Mouse (Mus musculus) heart, embryonic 12.5 days (tissue): ENCODE data around the gene Trib3. TPM values are rescaled to one million over a fixed set of nuclear protein-coding genes. Genes with fewer than 3 reads are reported as not detected.

Experiments
- ATAC-seq: fragments of 200-750 bp; cut with Nextera tagmentation; 2 replicates; pipeline ENCODE4 v1.8.0; 2017; ENCODE audit warnings: moderate TSS enrichment, moderate library complexity; ENCODE audit not compliant: insufficient number of reproducible peaks, low FRiP score
- H3K27ac ChIP-seq: fragments of 300-500 bp; sonication (generic); 2 replicates; pipeline ENCODE4 v1.5.1; 2016; ENCODE audit warnings: mild to moderate bottlenecking, moderate library complexity; ENCODE audit not compliant: poor library complexity, severe bottlenecking
- H3K27me3 ChIP-seq: fragments of 300-500 bp; sonication (generic); replicated peaks from 2 replicates; pipeline ENCODE4 v1.6.1; 2016; ENCODE audit warnings: mild to moderate bottlenecking, moderate library complexity
- H3K36me3 ChIP-seq: fragments of 300-500 bp; sonication (generic); 2 replicates; pipeline ENCODE4 v1.6.1; 2016; ENCODE audit warnings: mild to moderate bottlenecking, moderate library complexity
- H3K4me1 ChIP-seq: fragments of 300-500 bp; sonication (generic); replicated peaks from 2 replicates; pipeline ENCODE4 v1.6.1; 2016; ENCODE audit warnings: mild to moderate bottlenecking
- H3K4me2 ChIP-seq: fragments of 300-500 bp; sonication (generic); 2 replicates; pipeline ENCODE4 v1.6.1; 2016; ENCODE audit warnings: mild to moderate bottlenecking, moderate library complexity
- H3K4me3 ChIP-seq: fragments of 300-500 bp; sonication (generic); 2 replicates; pipeline ENCODE4 v1.5.1; 2016; ENCODE audit warnings: mild to moderate bottlenecking
- H3K9ac ChIP-seq: fragments of 300-500 bp; sonication (generic); 2 replicates; pipeline ENCODE4 v1.6.1; 2016; ENCODE audit warnings: mild to moderate bottlenecking, moderate library complexity
- H3K9me3 ChIP-seq: fragments of 300-500 bp; sonication (generic); replicated peaks from 2 replicates; pipeline ENCODE4 v1.6.1; 2016; ENCODE audit warnings: mild to moderate bottlenecking, moderate library complexity
- WGBS: fragments of 180-500 bp; shearing (Covaris S2); methylation state at CpG from one replicate; pipeline ENCODE4 v1.1.7; 2016; 5-methylcytosine and 5-hydroxymethylcytosine counted together
- polyA plus RNA-seq: library from polyadenylated mRNA; unstranded; fragments of >200 nt; fragmentation: Nextera tagmentation; extraction: Ambion mirVana; gene quantifications from 2 replicates; pipeline ENCODE4 v1.2.1, GENCODE M21; 2016

Gene Trib3
- polyA plus RNA-seq, 1 experiment from 2014 or later = 10.1 TPM

DNA sequence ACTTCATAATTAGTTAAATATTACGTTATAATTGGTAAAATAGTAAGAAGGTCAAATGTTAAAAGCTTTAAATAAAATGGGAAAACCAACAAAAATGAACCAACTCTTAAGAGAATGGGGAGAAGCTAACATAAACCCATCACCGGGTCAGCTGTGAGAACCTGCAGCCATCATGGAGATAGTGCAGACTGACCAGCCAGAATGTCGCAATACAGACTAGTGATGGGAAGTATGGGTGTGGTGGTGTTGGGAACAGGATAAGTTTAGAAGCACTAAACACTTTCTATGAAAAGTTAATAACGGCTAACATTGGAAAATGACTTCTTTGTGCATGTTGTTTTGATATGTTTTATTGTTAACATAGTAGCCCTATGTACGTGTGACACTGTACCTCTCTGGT lies 56.3 kb downstream of the Trib3 start:
- Histone ChIP-seq H3K4me3 (no peak overlapping the region), H3K4me1 (0 out of 2 replicates have a peak, but pooled peaks cover 10% of the 10 kb centered on the region), H3K9ac (no peak overlapping the region), H3K9me3 (no peaks in the 10 kb centered on the region), H3K36me3 (peaks cover 51% of the 10 kb centered on the region), H3K4me2 (no peak overlapping the region), H3K27me3 (no peaks in the 10 kb centered on the region), H3K27ac (no peak overlapping the region)
- no peak for ATAC-seq
- WGBS = 89% methylated on average over 5 of the region's 5 CpGs

Other genes with a start within 250 kb of the Trib3 start
- gene Srxn1, start 238.5 kb downstream of the Trib3 start, polyA plus RNA-seq = 9.4 and 9.6 TPM in 2 replicates
- 4.1 and 4.7 TPM in 2 replicates for gene Tcf15, start 200.5 kb downstream of the Trib3 start, polyA plus RNA-seq
- 63.2 and 69.2 TPM in 2 replicates for gene Csnk2a1, start 117.2 kb downstream of the Trib3 start, polyA plus RNA-seq
- gene Tbc1d20, start 50.2 kb downstream of the Trib3 start, polyA plus RNA-seq = 33.6 and 37.5 TPM in 2 replicates
- gene Rbck1, start 11.4 kb downstream of the Trib3 start, polyA plus RNA-seq = 65.3 and 68.9 TPM in 2 replicates
- gene Nrsn2, start 32.6 kb upstream of the Trib3 start, polyA plus RNA-seq = 3.4 and 3.8 TPM in 2 replicates
- gene Sox12, start 54.0 kb upstream of the Trib3 start, polyA plus RNA-seq = 11.5 TPM in 2 replicates
- 61.4 and 64.9 TPM in 2 replicates for gene Zcchc3, start 71.0 kb upstream of the Trib3 start, polyA plus RNA-seq
- gene 6820408C15Rik, start 71.6 kb upstream of the Trib3 start, polyA plus RNA-seq = 1.7 and 2.1 TPM in 2 replicates
- not detected in 2 replicates for gene Defb23, start 120.6 kb upstream of the Trib3 start, polyA plus RNA-seq
- not detected in 2 replicates for gene Defb20, start 133.0 kb upstream of the Trib3 start, polyA plus RNA-seq
- gene Defb22, start 146.1 kb upstream of the Trib3 start, polyA plus RNA-seq = not detected in 2 replicates
- not detected in 2 replicates for gene Defb26, start 167.7 kb upstream of the Trib3 start, polyA plus RNA-seq
- not detected in 2 replicates for gene Defb28, start 174.2 kb upstream of the Trib3 start, polyA plus RNA-seq
- gene Defb29, start 196.1 kb upstream of the Trib3 start, polyA plus RNA-seq = not detected in 2 replicates
- not detected in 2 replicates for gene Gm17416, start 225.3 kb upstream of the Trib3 start, polyA plus RNA-seq
- not detected in 2 replicates for gene Defb21, start 228.7 kb upstream of the Trib3 start, polyA plus RNA-seq
- 0.88 and 0.98 TPM in 2 replicates for gene Defb19, start 236.3 kb upstream of the Trib3 start, polyA plus RNA-seq